Mouse (Mus musculus) lung, embryonic 15.5 days (tissue): Measurements from ENCODE around the gene Col9a3. TPM values are rescaled to one million over a fixed set of nuclear protein-coding genes. Genes with fewer than 3 reads are reported as not detected.
A peak's percentile ranks its signal among the peaks of the same experiment; 100 is the strongest.

Source experiments
- ATAC-seq: fragments of 200-750 bp; cut with Nextera tagmentation; 2 replicates; pipeline ENCODE4 v1.8.0; 2017; ENCODE audit warnings: moderate number of reproducible peaks, borderline replicate concordance; ENCODE audit not compliant: low FRiP score, low TSS enrichment; ENCODE audit errors: extremely low read depth
- H3K27ac ChIP-seq: fragments of 300-500 bp; sonication (generic); 2 replicates; pipeline ENCODE4 v1.5.1; 2015; ENCODE audit warnings: moderate library complexity, mild to moderate bottlenecking, inconsistent platforms
- H3K27me3 ChIP-seq: fragments of 300-500 bp; sonication (generic); 2 replicates; pipeline ENCODE4 v1.6.1; 2015; ENCODE audit warnings: inconsistent platforms
- H3K36me3 ChIP-seq: fragments of 300-500 bp; sonication (generic); 2 replicates; pipeline ENCODE4 v1.6.1; 2015; ENCODE audit warnings: inconsistent platforms
- H3K4me1 ChIP-seq: fragments of 300-500 bp; sonication (generic); 2 replicates; pipeline ENCODE4 v1.6.1; 2015; ENCODE audit warnings: inconsistent platforms
- H3K4me2 ChIP-seq: fragments of 300-500 bp; sonication (generic); 2 replicates; pipeline ENCODE4 v1.6.1; 2015; ENCODE audit warnings: inconsistent platforms, mild to moderate bottlenecking, moderate library complexity
- H3K4me3 ChIP-seq: fragments of 300-500 bp; sonication (generic); 2 replicates; pipeline ENCODE4 v1.5.1; 2015; ENCODE audit warnings: mild to moderate bottlenecking, inconsistent platforms
- H3K9ac ChIP-seq: fragments of 300-500 bp; sonication (generic); 2 replicates; pipeline ENCODE4 v1.6.1; 2015; ENCODE audit warnings: inconsistent platforms
- H3K9me3 ChIP-seq: fragments of 300-500 bp; sonication (generic); 2 replicates; pipeline ENCODE4 v1.6.1; 2016; ENCODE audit warnings: inconsistent platforms
- WGBS: fragments of 180-500 bp; shearing (Covaris S2); methylation state at CpG from one replicate; pipeline ENCODE4 v1.1.7; 2015; 5-methylcytosine and 5-hydroxymethylcytosine counted together
- polyA plus RNA-seq: library from polyadenylated mRNA; unstranded; fragments of >200 nt; fragmentation: Nextera tagmentation; extraction: Ambion mirVana; gene quantifications from 2 replicates; pipeline ENCODE4 v1.2.1, GENCODE M21; 2015

Col9a3 gene
- polyA plus RNA-seq, result 36.3 and 39.5 TPM in 2 replicates

- Histone ChIP-seq H3K9me3 (no peaks in the 10 kb centered on the region), H3K36me3 (peaks cover 25% of the 10 kb centered on the region), H3K27ac (peak within 1 kb of the TSS; percentile 39; the same call in 1 of the 2 replicates), H3K9ac (0 out of 2 replicates have a peak within 1 kb of the TSS, but pooled peaks have one; percentile 27), H3K4me1 (peaks cover 14% of the 10 kb centered on the region; the same call in 1 of the 2 replicates), H3K27me3 (peaks cover 22% of the 10 kb centered on the region), H3K4me3 (peak within 1 kb of the TSS; percentile 30), H3K4me2 (peak within 1 kb of the TSS; percentile 57)
- no peak for ATAC-seq
- 45% methylated on average over 4 of the region's 4 CpGs for WGBS
These were observed at the start of gene Col9a3 for GRCm38 (mm10) chr2:180597490-180597889. Gene Col9a3 (plus strand): TSS chr2:180597790.

- no peaks in the 10 kb centered on the region for H3K36me3 ChIP-seq
- no peaks in the 10 kb centered on the region for H3K9me3 ChIP-seq
- H3K4me1 ChIP-seq, result peaks cover 7% of the 10 kb centered on the region
- no peak overlapping the region for H3K9ac ChIP-seq
- H3K4me3 ChIP-seq, result no peak overlapping the region
- no peak overlapping the region for H3K27ac ChIP-seq
- ATAC-seq, result no peak
- 60% methylated on average over 3 of the region's 3 CpGs for WGBS
- no peaks in the 10 kb centered on the region for H3K27me3 ChIP-seq
- H3K4me2 ChIP-seq, result no peak overlapping the region
These were observed 45.2 kb upstream of the Col9a3 start for GRCm38 (mm10) chr2:180552340-180552739.

GRCm38 (mm10) chr2:180555219-180555618 is 42.4 kb upstream of the Col9a3 start:
- no peaks in the 10 kb centered on the region for H3K9me3 ChIP-seq
- H3K27ac ChIP-seq, result no peak overlapping the region
- ATAC-seq, result no peak
- no peak overlapping the region for H3K4me3 ChIP-seq
- H3K4me2 ChIP-seq, result no peak overlapping the region
- H3K4me1 ChIP-seq, result no peaks in the 10 kb centered on the region
- H3K27me3 ChIP-seq, result no peaks in the 10 kb centered on the region
- no peaks in the 10 kb centered on the region for H3K36me3 ChIP-seq
- no peak overlapping the region for H3K9ac ChIP-seq
- WGBS, result 56% methylated on average over 3 of the region's 3 CpGs

GRCm38 (mm10) chr2:180556470-180556869 is 41.1 kb upstream of the Col9a3 start:
- 57% methylated on average over 3 of the region's 3 CpGs for WGBS
- H3K9ac ChIP-seq, result no peak overlapping the region
- no peak for ATAC-seq
- no peaks in the 10 kb centered on the region for H3K27me3 ChIP-seq
- no peaks in the 10 kb centered on the region for H3K9me3 ChIP-seq
- no peaks in the 10 kb centered on the region for H3K36me3 ChIP-seq
- no peak overlapping the region for H3K27ac ChIP-seq
- H3K4me3 ChIP-seq, result no peak overlapping the region
- H3K4me2 ChIP-seq, result no peak overlapping the region
- no peaks in the 10 kb centered on the region for H3K4me1 ChIP-seq

GRCm38 (mm10) chr2:180560245-180560644 is 37.3 kb upstream of the Col9a3 start:
- Histone ChIP-seq H3K9ac (no peak overlapping the region), H3K27me3 (peaks cover 18% of the 10 kb centered on the region; the same call in 1 of the 2 replicates), H3K9me3 (no peaks in the 10 kb centered on the region), H3K4me2 (no peak overlapping the region), H3K27ac (no peak overlapping the region), H3K4me1 (no peaks in the 10 kb centered on the region), H3K36me3 (no peaks in the 10 kb centered on the region), H3K4me3 (no peak overlapping the region)
- no peak for ATAC-seq
- WGBS, result 52% methylated on average over 5 of the region's 5 CpGs

GRCm38 (mm10) chr2:180562146-180562545 is 35.4 kb upstream of the Col9a3 start:
- Histone ChIP-seq H3K27me3 (peaks cover 18% of the 10 kb centered on the region; the same call in 1 of the 2 replicates), H3K9me3 (no peaks in the 10 kb centered on the region), H3K4me1 (peaks cover 9% of the 10 kb centered on the region), H3K4me2 (no peak overlapping the region), H3K36me3 (no peaks in the 10 kb centered on the region), H3K9ac (no peak overlapping the region), H3K27ac (no peak overlapping the region), H3K4me3 (no peak overlapping the region)
- no peak for ATAC-seq
- WGBS, result 37% methylated on average over 5 of the region's 5 CpGs

GRCm38 (mm10) chr2:180563296-180563695 is 34.3 kb upstream of the Col9a3 start:
- Histone ChIP-seq H3K36me3 (no peaks in the 10 kb centered on the region), H3K27me3 (peaks cover 18% of the 10 kb centered on the region; the same call in 1 of the 2 replicates), H3K4me3 (no peak overlapping the region), H3K9me3 (no peaks in the 10 kb centered on the region), H3K9ac (no peak overlapping the region), H3K4me2 (no peak overlapping the region), H3K27ac (no peak overlapping the region), H3K4me1 (peaks cover 10% of the 10 kb centered on the region)
- ATAC-seq, result no peak
- 49% methylated on average over 6 of the region's 6 CpGs for WGBS

- WGBS, result 32% methylated on average over 5 of the region's 5 CpGs
- Histone ChIP-seq H3K4me3 (no peak overlapping the region), H3K4me2 (no peak overlapping the region), H3K27me3 (peaks cover 18% of the 10 kb centered on the region; the same call in 1 of the 2 replicates), H3K36me3 (no peaks in the 10 kb centered on the region), H3K9ac (no peak overlapping the region), H3K27ac (no peak overlapping the region), H3K9me3 (no peaks in the 10 kb centered on the region), H3K4me1 (peaks cover 16% of the 10 kb centered on the region)
- no peak for ATAC-seq
These were observed 33.7 kb upstream of the Col9a3 start for GRCm38 (mm10) chr2:180563841-180564240.

- Histone ChIP-seq H3K36me3 (no peaks in the 10 kb centered on the region), H3K4me2 (no peak overlapping the region), H3K27ac (no peak overlapping the region), H3K9ac (no peak overlapping the region), H3K27me3 (peaks cover 30% of the 10 kb centered on the region; the same call in 1 of the 2 replicates), H3K4me1 (peaks cover 24% of the 10 kb centered on the region), H3K9me3 (no peaks in the 10 kb centered on the region), H3K4me3 (no peak overlapping the region)
- 22% methylated on average over 13 of the region's 13 CpGs for WGBS
- 0 out of 2 replicates have a peak, but pooled peaks have one; percentile 21 for ATAC-seq
These were observed 31.2 kb upstream of the Col9a3 start for GRCm38 (mm10) chr2:180566240-180566913.

- 5% methylated on average over 3 of the region's 3 CpGs for WGBS
- ATAC-seq, result peak; percentile 55
- Histone ChIP-seq H3K4me3 (no peak overlapping the region), H3K4me1 (peaks cover 24% of the 10 kb centered on the region), H3K36me3 (no peaks in the 10 kb centered on the region), H3K27me3 (peaks cover 16% of the 10 kb centered on the region; the same call in 1 of the 2 replicates), H3K9ac (no peak overlapping the region), H3K4me2 (no peak overlapping the region), H3K27ac (0 out of 2 replicates have a peak overlapping the region, but pooled peaks have one; percentile 7), H3K9me3 (no peaks in the 10 kb centered on the region)
These were observed 28.5 kb upstream of the Col9a3 start for GRCm38 (mm10) chr2:180569028-180569643.

GRCm38 (mm10) chr2:180576482-180576881 is 21.1 kb upstream of the Col9a3 start:
- H3K9me3 ChIP-seq, result no peaks in the 10 kb centered on the region
- 44% methylated on average over 4 of the region's 4 CpGs for WGBS
- H3K4me1 ChIP-seq, result no peaks in the 10 kb centered on the region
- H3K36me3 ChIP-seq, result no peaks in the 10 kb centered on the region
- no peak overlapping the region for H3K27ac ChIP-seq
- H3K4me2 ChIP-seq, result no peak overlapping the region
- H3K4me3 ChIP-seq, result no peak overlapping the region
- no peak overlapping the region for H3K9ac ChIP-seq
- H3K27me3 ChIP-seq, result no peaks in the 10 kb centered on the region; the same call in 1 of the 2 replicates
- ATAC-seq, result no peak

- Histone ChIP-seq H3K4me2 (no peak overlapping the region), H3K9ac (no peak overlapping the region), H3K36me3 (no peaks in the 10 kb centered on the region), H3K27ac (no peak overlapping the region), H3K27me3 (no peaks in the 10 kb centered on the region), H3K4me3 (no peak overlapping the region), H3K4me1 (peaks cover 6% of the 10 kb centered on the region), H3K9me3 (no peaks in the 10 kb centered on the region)
- WGBS, result 1% methylated on average over 3 of the region's 3 CpGs
- ATAC-seq, result no peak
These were observed 18.9 kb upstream of the Col9a3 start for GRCm38 (mm10) chr2:180578686-180579085.
